Mouse (Mus musculus): ENCODE measurements around the gene Pdcd4.

GRCm38 (mm10) chr19:53843972-53844371, 48.1 kb upstream of the Pdcd4 start:
- no peak for TF ChIP-seq CTCF (IDR thresholded peaks at IDR 0.05; ENCODE audit: extremely low read depth, insufficient read depth, insufficient read length, insufficient replicate concordance)
- no peak for TF ChIP-seq POLR2A (IDR thresholded peaks at IDR 0.05; ENCODE audit: low read depth, low read length)
